Mouse (Mus musculus): ENCODE data around the gene Creb3l1.

DNA sequence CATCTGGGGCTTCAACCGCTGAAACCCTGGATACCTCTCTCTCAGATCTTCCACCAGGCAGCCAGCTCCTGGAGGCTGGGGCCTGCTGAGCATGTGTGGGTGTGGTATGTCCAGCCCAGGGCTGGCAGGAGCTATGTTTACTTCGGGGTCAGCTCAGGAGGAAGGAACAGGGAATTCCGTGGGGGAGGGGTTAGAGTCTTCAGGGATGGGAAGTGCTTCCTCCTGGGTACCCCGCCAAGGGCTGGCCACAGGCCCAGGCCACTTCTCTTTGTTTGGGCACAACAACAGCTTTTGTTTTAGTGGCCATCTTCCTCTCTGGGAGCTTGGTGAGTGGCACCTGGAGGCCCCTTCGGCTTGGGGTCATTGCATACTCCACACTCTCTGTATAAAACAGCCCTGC lies 70.5 kb downstream of the Creb3l1 start:
- TF ChIP-seq CTCF (IDR thresholded peaks at IDR 0.05; ENCODE audit: extremely low read depth, insufficient read length, insufficient replicate concordance, low read depth, low read length) (no peak), POLR2A (IDR thresholded peaks at IDR 0.05; ENCODE audit: low read depth, low read length) (no peak)

Data from small intestine, adult 2 months (tissue).